Mouse (Mus musculus) limb, embryonic 15.5 days (tissue): ENCODE results near the gene 1700066M21Rik. TPM values are rescaled to one million over a fixed set of nuclear protein-coding genes. Genes with fewer than 3 reads are reported as not detected.

Experiments
- ATAC-seq: fragments of 200-750 bp; cut with Nextera tagmentation; 2 replicates; pipeline ENCODE4 v1.8.0; 2017; ENCODE audit warnings: low read depth, moderate TSS enrichment; ENCODE audit not compliant: insufficient number of reproducible peaks, low FRiP score, low TSS enrichment
- H3K27ac ChIP-seq: fragments of 300-500 bp; sonication (generic); 2 replicates; pipeline ENCODE4 v1.5.1; 2015; ENCODE audit warnings: moderate library complexity, mild to moderate bottlenecking, inconsistent platforms
- H3K27me3 ChIP-seq: fragments of 300-500 bp; sonication (generic); 2 replicates; pipeline ENCODE4 v1.6.1; 2015; ENCODE audit warnings: inconsistent platforms
- H3K36me3 ChIP-seq: fragments of 300-500 bp; sonication (generic); 2 replicates; pipeline ENCODE4 v1.6.1; 2015; ENCODE audit warnings: inconsistent platforms
- H3K4me1 ChIP-seq: fragments of 300-500 bp; sonication (generic); 2 replicates; pipeline ENCODE4 v1.6.1; 2015; ENCODE audit warnings: inconsistent platforms
- H3K4me2 ChIP-seq: fragments of 300-500 bp; sonication (generic); 2 replicates; pipeline ENCODE4 v1.6.1; 2015; ENCODE audit warnings: mild to moderate bottlenecking, inconsistent platforms
- H3K4me3 ChIP-seq: fragments of 300-500 bp; sonication (generic); 2 replicates; pipeline ENCODE4 v1.5.1; 2015; ENCODE audit warnings: mild to moderate bottlenecking, inconsistent platforms
- H3K9ac ChIP-seq: fragments of 300-500 bp; sonication (generic); 2 replicates; pipeline ENCODE4 v1.6.1; 2015; ENCODE audit warnings: inconsistent platforms
- H3K9me3 ChIP-seq: fragments of 300-500 bp; sonication (generic); 2 replicates; pipeline ENCODE4 v1.6.1; 2016; ENCODE audit warnings: inconsistent platforms
- WGBS: fragments of 180-500 bp; shearing (Covaris S2); methylation state at CpG from one replicate; pipeline ENCODE4 v1.1.7; 2015; 5-methylcytosine and 5-hydroxymethylcytosine counted together
- polyA plus RNA-seq: library from polyadenylated mRNA; unstranded; fragments of >200 nt; fragmentation: Nextera tagmentation; extraction: Ambion mirVana; gene quantifications from 2 replicates; pipeline ENCODE4 v1.2.1, GENCODE M21; 2015

The 1700066M21Rik gene
- polyA plus RNA-seq = 15.6 and 15.9 TPM in 2 replicates

GRCm38 (mm10) chr1:57377376-57378341 lies at the start of gene 1700066M21Rik:
Gene 1700066M21Rik (plus strand): TSS chr1:57377620.
- ATAC-seq = peak; percentile 95
- Histone ChIP-seq H3K36me3 (no peaks in the 10 kb centered on the region), H3K4me3 (peak within 1 kb of the TSS; percentile 94), H3K27me3 (no peaks in the 10 kb centered on the region), H3K27ac (peak within 1 kb of the TSS; percentile 75), H3K9me3 (no peaks in the 10 kb centered on the region), H3K4me2 (peak within 1 kb of the TSS; percentile 94), H3K9ac (peak within 1 kb of the TSS; percentile 90), H3K4me1 (peaks cover 6% of the 10 kb centered on the region; the same call in 1 of the 2 replicates)
- WGBS = under 1% methylated on average over 80 of the region's 81 CpGs

- Histone ChIP-seq H3K27me3 (no peaks in the 10 kb centered on the region), H3K27ac (no peak overlapping the region), H3K36me3 (no peaks in the 10 kb centered on the region), H3K4me1 (no peaks in the 10 kb centered on the region), H3K9me3 (no peaks in the 10 kb centered on the region), H3K4me2 (no peak overlapping the region), H3K9ac (no peak overlapping the region), H3K4me3 (no peak overlapping the region)
- 82% methylated on average over 5 of the region's 5 CpGs for WGBS
- no peak for ATAC-seq
Measured at GRCm38 (mm10) chr1:57329285-57330093, 47.9 kb upstream of the 1700066M21Rik start.

- Histone ChIP-seq H3K4me1 (no peaks in the 10 kb centered on the region), H3K9ac (no peak overlapping the region), H3K4me3 (no peak overlapping the region), H3K4me2 (no peak overlapping the region), H3K27ac (no peak overlapping the region), H3K27me3 (no peaks in the 10 kb centered on the region), H3K9me3 (no peaks in the 10 kb centered on the region), H3K36me3 (no peaks in the 10 kb centered on the region)
- no peak for ATAC-seq
- WGBS = 53% methylated on average over 6 of the region's 6 CpGs
Measured at GRCm38 (mm10) chr1:57330228-57330627, 47.2 kb upstream of the 1700066M21Rik start.

- no peak overlapping the region for H3K9ac ChIP-seq
- no peaks in the 10 kb centered on the region for H3K4me1 ChIP-seq
- no peaks in the 10 kb centered on the region for H3K27me3 ChIP-seq
- H3K4me3 ChIP-seq = no peak overlapping the region
- no peaks in the 10 kb centered on the region for H3K9me3 ChIP-seq
- no peak for ATAC-seq
- WGBS = 25% methylated on average over 4 of the region's 4 CpGs
- H3K27ac ChIP-seq = no peak overlapping the region
- H3K36me3 ChIP-seq = no peaks in the 10 kb centered on the region
- H3K4me2 ChIP-seq = no peak overlapping the region
Measured at GRCm38 (mm10) chr1:57332040-57332439, 45.4 kb upstream of the 1700066M21Rik start.

GRCm38 (mm10) chr1:57333550-57334213 lies 43.7 kb upstream of the 1700066M21Rik start:
- H3K27ac ChIP-seq = no peak overlapping the region

GRCm38 (mm10) chr1:57335200-57335599 lies 42.2 kb upstream of the 1700066M21Rik start:
- H3K27ac ChIP-seq = no peak overlapping the region
- no peak overlapping the region for H3K4me3 ChIP-seq
- no peaks in the 10 kb centered on the region for H3K9me3 ChIP-seq
- no peak overlapping the region for H3K9ac ChIP-seq
- H3K4me1 ChIP-seq = no peaks in the 10 kb centered on the region
- peaks cover 4% of the 10 kb centered on the region; the same call in 1 of the 2 replicates for H3K27me3 ChIP-seq
- no peak for ATAC-seq
- 48% methylated on average over 5 of the region's 5 CpGs for WGBS
- H3K36me3 ChIP-seq = no peaks in the 10 kb centered on the region
- no peak overlapping the region for H3K4me2 ChIP-seq

More at GRCm38 (mm10) chr1:57333550-57334213, 43.7 kb upstream of the 1700066M21Rik start:
- 30% methylated on average over 11 of the region's 11 CpGs for WGBS
- Histone ChIP-seq H3K27me3 (no peaks in the 10 kb centered on the region), H3K4me3 (no peak overlapping the region), H3K9me3 (no peaks in the 10 kb centered on the region), H3K4me2 (no peak overlapping the region), H3K4me1 (no peaks in the 10 kb centered on the region), H3K9ac (no peak overlapping the region), H3K36me3 (no peaks in the 10 kb centered on the region)
- ATAC-seq = no peak

GRCm38 (mm10) chr1:57339156-57339796 lies 38.1 kb upstream of the 1700066M21Rik start:
- Histone ChIP-seq H3K4me3 (no peak overlapping the region), H3K36me3 (no peaks in the 10 kb centered on the region), H3K9me3 (no peaks in the 10 kb centered on the region), H3K27me3 (peaks cover 4% of the 10 kb centered on the region; the same call in 1 of the 2 replicates), H3K9ac (no peak overlapping the region), H3K4me1 (no peaks in the 10 kb centered on the region), H3K27ac (no peak overlapping the region), H3K4me2 (no peak overlapping the region)
- WGBS = 46% methylated on average over 14 of the region's 14 CpGs
- ATAC-seq = no peak

- H3K9me3 ChIP-seq = no peaks in the 10 kb centered on the region
- no peak overlapping the region for H3K4me3 ChIP-seq
- H3K4me1 ChIP-seq = no peaks in the 10 kb centered on the region
- H3K4me2 ChIP-seq = no peak overlapping the region
- H3K36me3 ChIP-seq = no peaks in the 10 kb centered on the region
- H3K27me3 ChIP-seq = peaks cover 4% of the 10 kb centered on the region; the same call in 1 of the 2 replicates
- ATAC-seq = no peak
- no peak overlapping the region for H3K27ac ChIP-seq
- H3K9ac ChIP-seq = no peak overlapping the region
- WGBS = 29% methylated on average over 2 of the region's 2 CpGs
Measured at GRCm38 (mm10) chr1:57341197-57341596, 36.2 kb upstream of the 1700066M21Rik start.

GRCm38 (mm10) chr1:57347487-57347886 lies 29.9 kb upstream of the 1700066M21Rik start:
- Histone ChIP-seq H3K9ac (no peak overlapping the region), H3K9me3 (no peaks in the 10 kb centered on the region), H3K4me3 (no peak overlapping the region), H3K36me3 (no peaks in the 10 kb centered on the region), H3K4me2 (no peak overlapping the region), H3K4me1 (no peaks in the 10 kb centered on the region), H3K27ac (no peak overlapping the region), H3K27me3 (no peaks in the 10 kb centered on the region)
- ATAC-seq = no peak

GRCm38 (mm10) chr1:57351941-57352340 lies 25.5 kb upstream of the 1700066M21Rik start:
- Histone ChIP-seq H3K4me1 (no peaks in the 10 kb centered on the region), H3K9ac (no peak overlapping the region), H3K4me3 (no peak overlapping the region), H3K27me3 (0 out of 2 replicates have a peak, but pooled peaks cover 5% of the 10 kb centered on the region), H3K9me3 (no peaks in the 10 kb centered on the region), H3K36me3 (no peaks in the 10 kb centered on the region), H3K27ac (no peak overlapping the region), H3K4me2 (no peak overlapping the region)
- ATAC-seq = no peak
- WGBS = 65% methylated on average over 1 of the region's 1 CpGs

- H3K27ac ChIP-seq = no peak overlapping the region; the same call in 1 of the 2 replicates
- no peaks in the 10 kb centered on the region for H3K36me3 ChIP-seq
- 19% methylated on average over 5 of the region's 5 CpGs for WGBS
- H3K27me3 ChIP-seq = no peaks in the 10 kb centered on the region
- ATAC-seq = no peak
- peaks cover 4% of the 10 kb centered on the region; the same call in 1 of the 2 replicates for H3K4me1 ChIP-seq
- H3K4me3 ChIP-seq = no peak overlapping the region
- no peak overlapping the region for H3K4me2 ChIP-seq
- H3K9me3 ChIP-seq = no peaks in the 10 kb centered on the region
- H3K9ac ChIP-seq = no peak overlapping the region
Measured at GRCm38 (mm10) chr1:57358546-57358945, 18.9 kb upstream of the 1700066M21Rik start.
